Mouse (Mus musculus) retina, postnatal 1 day (tissue): ENCODE measurements at regions not wholly inside any gene's neighbourhood (a gene's known extent, or its start where the extent isn't known, plus 50 kb on each side); places are given as distances from the start of the nearest gene placed in this dataset.

Experiments
- DNase-seq: peaks from one replicate; pipeline ENCODE4 v3.0.0-alpha.2; 2012

DNA sequence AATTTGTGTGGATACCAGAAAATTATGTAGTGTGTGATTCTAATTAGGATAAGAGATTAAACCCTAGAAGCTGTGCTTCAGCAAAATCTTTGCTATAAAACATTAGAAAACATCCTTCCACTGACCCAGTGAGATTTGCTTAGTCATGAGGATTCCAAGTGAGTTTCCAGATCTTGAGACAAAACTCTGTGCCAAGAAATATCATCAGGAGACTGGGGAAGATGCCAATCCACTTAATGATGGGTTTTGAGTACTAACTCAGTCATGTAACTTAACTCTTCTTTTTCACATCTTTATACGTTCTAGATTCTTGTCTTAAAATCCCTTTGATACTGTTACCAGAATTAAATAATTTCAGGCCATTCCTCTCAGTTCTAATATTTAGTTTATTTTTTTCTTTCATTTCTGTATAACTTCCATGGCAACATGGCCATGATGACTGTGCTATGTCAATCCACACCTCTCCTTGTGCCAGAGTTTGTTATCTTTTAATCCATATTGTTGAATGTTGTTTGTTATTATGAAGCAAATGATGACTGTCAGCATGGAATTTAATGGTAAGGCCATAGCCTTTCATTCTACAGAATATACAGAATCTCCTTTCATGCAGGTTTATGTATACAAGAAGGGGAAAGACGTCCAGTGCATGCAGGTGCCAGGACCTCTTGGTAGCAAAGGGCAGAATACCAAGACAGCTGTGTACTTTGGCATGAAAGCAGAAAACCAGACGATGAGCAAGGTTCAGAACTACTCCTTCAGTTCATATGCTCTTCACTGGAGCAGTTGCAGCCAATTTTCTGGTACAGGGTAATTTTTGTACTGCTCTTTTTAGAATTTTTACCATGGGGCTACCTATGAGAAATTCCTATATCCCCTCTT is 599.7 kb upstream of the Adamts5 start:
- no peak for DNase-seq

DNA sequence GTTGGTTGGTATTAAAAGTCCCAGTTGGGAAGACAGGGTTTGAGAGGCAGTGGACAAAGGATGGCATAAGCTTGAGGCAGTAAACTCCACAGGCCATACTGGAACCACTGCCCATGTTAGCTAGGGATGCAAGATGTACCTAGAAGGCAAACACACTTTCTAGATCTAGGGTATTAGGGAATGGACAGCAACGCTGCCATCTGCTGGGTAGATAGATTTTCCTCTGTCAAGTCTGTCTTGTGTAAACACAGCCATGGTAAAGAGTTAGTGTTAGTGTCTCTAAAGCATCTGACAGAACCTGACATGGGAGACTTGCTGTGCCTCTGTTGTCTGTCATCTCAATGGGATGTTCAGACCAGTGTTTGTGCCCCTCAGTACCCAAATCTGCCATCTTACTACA is 573.5 kb upstream of the Adamts5 start:
- no peak for DNase-seq

DNA sequence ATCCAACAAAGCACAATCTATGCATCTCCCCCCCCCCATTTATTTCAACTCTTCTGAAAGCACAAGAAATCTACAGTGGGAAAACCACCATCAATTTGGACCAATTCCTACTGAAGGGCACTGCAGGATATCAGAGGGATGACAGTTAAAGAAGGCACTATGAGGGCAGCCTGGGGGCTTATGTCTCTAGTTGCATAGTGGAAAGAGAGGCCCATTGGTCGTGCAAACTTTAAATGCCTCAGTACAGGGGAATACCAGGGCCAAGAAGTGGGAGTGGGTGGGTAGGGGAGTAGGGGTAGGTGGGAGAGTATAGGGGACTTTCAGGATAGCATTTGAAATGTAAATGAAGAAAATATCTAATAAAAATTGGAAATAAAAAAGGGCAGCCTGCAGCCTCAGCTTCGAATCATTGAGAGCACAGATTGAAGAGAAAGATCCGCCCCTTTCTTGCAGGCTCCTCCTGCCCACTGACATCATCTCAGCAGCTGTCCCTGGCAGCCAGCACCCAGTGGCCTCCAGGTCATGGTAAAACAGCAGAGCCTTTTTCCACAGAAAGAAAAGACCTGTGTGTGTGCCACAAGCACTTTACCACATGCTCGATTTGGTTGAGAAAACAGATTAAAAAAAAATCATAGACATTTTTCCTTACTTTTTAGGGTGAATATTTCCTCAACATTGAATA is 571.6 kb upstream of the Adamts5 start:
- DNase-seq = peak; percentile 57

DNA sequence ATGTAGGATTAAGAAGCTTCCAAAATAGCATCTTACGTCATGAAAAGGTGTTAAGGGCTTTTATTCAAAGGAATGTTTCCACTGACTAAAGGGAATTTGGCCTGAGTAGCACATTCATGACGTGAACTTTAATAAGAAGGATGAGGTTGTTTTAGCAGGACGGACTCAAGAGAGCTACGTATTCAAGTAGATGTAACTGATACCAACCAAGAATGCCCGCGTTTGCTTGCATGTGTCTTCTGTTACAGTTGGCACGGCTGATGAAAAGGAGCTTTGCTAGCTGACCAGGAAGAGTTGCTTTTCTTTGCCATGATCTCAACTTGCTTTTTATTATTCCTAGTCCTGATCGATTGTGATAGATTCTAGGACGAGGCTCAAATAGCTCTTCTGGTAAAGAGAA is 559.4 kb upstream of the Adamts5 start:
- DNase-seq = no peak

DNA sequence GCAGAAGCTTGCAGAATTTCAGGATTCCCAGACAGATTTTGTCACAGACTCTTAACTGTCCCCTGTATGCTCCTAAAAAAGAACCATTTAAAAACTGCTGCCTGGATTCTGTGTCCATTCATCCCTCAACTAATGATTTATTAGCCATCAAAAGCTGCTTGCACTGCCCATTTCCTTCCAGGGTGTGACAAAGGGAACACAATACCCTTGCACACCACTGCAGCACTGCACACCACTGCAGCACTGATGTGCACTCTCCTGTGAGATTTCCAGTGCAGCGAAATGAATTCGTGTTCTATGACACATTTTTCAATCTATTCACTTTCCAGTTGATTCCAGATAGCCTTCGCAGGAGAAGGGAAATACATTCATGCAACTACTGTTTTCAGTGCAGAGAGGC is 555.0 kb upstream of the Adamts5 start:
- DNase-seq = peak; percentile 42

DNA sequence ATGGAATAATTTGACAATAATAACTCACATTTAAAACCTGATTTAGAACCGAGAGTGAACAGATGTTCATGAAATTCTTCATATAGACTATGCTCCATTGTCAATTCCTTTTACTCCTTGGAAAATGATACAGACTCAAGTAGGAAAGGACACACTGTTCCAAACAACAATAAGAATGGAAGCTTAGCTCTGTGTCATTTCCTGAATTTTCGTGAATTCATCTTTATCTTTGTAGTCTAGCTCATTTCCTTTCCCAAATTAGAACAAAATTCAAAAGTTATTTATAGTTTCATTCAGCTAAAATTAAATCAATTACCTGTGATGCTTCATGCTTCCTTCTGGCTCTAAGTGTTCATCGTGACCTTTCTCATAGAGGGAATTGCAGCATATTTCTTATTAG is 553.2 kb upstream of the Adamts5 start:
- no peak for DNase-seq

DNA sequence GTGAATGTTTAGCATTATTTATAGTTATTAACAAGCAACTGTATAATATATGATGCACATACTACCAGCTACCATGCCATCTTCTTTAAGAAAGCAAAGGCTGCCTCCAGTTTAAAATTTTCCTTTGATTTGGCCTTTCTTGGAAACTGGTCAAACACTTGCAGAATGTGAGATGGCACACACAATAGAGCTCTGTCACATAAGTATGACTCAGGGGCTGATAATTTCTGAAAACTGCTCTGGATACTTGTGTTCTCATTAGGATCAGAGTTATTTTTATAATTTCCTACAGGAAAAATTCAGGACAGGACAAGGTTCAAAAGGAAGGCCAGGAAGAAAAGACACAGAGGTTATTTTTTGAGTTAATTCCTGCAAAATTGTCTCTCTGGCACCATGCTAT is 552.4 kb upstream of the Adamts5 start:
- peak; percentile 10 for DNase-seq

DNA sequence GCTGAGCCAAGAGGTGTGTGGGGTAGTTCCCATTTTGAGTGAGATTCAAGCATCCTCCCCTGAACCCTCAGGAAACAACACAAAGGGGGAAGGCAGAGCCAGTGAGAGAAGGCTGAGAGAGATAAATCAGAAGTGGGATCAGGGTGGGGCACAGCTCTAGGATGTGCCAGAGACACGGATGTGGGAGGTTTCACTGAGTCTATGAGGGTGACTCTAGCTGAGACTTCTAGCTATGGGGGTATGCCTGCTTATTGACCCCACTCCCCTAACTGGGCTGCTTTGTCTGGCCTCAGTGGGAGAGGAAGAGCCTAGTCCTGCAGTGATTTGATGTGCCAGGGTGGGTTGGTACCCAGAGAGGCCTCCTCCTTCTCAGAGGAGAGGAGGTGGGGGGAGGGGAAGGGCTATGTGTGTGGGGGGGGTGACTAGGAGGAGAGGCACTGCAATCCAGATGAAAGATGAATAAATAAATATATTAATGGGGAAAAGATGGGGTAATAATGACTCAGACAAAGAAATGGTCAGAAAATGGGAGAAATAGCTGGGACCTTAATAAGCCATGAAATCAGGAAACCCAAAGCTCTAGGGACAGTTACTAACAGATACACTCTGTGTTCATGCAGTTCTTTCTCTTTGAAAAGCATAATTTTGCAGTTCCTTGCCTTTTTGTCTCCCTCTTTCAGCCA is 547.0 kb upstream of the Adamts5 start:
- no peak for DNase-seq

DNA sequence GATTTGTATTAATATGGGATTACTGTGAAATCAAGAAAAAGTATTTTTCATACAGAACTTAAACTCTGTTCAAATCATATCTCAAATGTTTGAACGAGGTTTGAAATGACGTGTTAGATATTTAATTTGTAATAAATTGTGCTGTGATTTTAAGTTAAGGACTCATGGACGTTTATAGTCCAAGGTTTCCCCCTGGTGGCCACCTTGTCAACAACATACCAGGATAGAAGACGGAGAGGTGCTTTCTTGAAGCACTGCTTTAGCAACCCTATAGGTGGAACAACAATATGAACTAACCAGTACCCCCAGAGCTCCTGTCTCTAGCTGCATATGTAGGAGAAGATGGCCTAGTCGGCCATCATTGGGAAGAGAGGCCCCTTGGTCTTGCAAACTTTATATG is 517.8 kb upstream of the Adamts5 start:
- peak; percentile 76 for DNase-seq

DNA sequence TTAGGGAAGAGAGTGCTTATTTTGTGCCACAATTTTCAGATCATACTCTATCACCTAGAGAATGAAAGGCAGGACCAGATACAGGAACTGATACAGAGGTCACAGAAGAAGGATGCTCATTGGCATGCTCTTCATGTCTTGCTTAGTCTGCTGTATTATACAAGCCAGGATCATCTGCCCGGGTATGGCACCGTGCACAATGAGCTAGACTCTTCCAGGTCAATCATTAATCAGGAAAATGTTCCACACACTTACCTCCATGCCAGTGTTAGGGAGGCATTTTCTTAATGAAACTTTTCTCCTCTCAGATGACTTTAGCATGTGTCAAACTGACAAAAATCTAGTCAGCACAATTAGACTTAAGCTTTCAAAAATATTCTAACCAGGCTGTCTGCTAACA is 502.7 kb upstream of the Adamts5 start:
- no peak for DNase-seq

DNA sequence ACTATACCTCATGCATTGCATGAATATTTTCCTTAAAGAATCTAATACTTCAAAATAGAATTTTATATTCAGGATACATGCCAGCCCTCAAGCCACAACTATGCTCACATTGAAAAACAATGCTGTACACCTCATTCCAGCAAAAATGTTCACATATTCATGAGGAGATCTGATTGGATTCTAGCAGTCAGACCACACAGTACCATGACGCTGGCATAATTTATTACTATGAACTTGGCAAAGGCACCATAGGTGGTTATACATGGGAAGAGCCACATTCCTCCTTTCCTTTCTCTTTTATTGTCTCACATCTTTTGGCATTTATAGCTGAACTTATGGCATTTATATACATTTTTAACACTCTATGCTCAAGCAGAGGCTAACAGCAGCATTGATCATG is 499.8 kb upstream of the Adamts5 start:
- no peak for DNase-seq

DNA sequence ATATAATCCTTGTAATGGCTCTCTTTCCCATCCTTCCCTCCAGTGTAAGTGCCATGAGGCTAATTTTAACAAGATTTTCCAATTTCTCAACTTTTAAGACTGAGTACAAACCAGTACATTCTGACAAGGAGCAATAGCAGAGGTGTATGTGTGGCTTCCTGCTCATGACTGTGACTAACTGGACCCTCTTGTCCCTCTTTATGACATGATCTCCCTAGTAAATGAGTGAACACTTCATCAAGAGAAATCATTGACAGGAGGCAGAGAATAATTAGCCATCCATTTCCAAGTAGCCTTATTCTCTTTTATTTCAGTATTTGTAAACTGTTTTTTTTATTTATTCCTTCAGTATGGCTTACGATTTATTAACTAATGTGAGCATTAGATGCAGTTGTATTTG is 497.7 kb upstream of the Adamts5 start:
- no peak for DNase-seq

DNA sequence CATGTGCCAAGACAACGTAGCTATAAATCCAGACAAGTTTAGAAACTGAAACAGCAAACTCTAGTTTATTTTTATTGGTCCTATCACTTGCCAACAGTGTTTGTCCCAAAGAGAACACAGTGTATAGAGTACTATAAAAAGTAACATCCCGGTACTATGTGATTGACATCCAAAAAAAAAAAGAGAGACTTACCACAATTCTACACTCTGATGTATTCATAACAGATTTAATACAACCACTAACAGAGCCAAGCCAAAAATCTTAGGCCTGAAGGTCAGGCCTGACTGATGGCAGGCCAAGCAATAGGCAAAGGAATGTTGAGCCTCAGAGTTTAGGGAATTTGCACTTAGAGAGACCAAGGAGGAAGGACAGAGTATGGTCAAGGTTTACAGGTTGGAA is 495.9 kb upstream of the Adamts5 start:
- no peak for DNase-seq

DNA sequence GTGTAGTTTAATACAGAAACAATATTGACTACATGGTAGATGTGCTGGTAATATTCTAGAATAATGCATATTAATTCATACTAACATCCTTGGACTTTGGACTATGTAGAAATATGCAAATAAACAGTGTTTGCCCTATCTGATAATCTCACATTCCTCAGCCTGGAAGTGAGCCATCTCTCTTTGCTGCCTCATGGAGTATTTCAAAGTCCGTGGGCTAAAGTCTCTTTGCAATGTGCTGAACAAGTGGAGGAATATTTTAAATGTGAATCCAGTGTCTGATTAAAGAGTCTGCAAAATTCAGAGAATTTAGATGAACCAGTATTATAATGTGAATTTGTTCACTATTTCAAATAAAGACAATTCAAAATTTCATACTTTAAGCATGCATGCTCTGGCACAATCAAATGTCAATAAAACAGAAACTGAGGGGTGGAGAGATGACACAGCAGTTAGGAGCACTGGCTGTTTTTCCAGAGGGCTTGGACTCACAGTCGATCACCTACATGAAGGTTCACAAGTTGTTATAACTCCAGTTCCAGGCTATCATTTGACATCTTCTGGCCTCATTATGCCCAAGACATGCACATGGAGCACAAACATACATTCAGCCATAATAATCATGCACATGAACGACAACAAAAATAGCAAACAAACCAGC is 487.6 kb upstream of the Adamts5 start:
- DNase-seq = no peak

DNA sequence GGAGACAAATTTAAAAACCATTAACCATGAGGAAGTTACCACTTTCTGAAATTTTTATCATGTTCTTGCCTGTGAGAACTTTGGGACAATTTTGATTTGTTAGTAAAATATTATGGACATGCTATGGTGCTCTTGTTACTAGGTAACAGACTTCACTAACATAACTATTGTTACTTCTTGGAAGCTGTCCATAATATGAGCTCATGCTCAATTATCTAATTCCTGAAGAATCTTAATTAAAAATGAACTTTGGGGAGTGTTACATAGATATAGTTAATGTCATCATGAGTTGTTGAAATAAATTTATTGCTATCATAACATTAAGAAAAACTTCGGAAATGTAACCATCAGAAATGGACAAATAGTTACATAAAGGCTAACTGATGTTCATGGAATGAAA is 486.5 kb upstream of the Adamts5 start:
- DNase-seq = peak; percentile 69

DNA sequence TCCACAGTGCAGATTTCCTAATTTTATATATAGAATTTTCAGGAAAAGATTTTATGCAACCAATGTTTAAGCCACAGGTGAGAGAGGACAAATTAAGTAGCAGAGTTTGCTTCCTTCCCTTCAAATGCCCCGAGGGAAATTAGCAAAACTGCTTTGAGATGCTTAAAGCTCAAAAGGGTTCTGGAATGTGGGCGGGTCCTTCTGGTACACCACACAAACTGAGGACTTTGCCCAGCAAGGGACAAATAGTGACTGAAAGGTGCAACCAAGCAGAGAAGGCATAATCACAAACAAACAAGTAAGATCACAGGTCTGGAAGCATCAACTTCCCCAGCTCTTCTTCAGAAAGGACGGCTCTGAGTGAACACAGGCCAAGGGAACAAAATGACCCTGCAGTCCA is 476.4 kb upstream of the Adamts5 start:
- no peak for DNase-seq

DNA sequence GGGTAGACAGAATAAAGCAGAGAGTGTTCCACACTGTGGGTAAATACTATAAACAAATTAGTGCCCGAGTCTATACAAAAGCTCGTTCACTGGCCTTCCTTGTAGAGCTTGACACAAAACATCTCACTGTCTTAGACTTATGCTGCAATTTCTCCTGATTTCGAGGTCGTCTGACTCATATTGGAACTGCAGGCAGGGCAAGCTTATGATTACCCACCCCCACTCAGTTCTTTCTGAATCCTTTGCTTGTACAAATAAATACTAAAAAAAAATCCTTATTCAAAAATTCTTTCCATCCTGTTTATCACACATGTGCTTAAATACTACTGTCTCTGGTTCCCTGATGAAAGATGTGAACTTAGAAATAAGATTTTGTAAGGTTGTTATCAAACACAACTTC is 470.0 kb upstream of the Adamts5 start:
- DNase-seq = no peak

DNA sequence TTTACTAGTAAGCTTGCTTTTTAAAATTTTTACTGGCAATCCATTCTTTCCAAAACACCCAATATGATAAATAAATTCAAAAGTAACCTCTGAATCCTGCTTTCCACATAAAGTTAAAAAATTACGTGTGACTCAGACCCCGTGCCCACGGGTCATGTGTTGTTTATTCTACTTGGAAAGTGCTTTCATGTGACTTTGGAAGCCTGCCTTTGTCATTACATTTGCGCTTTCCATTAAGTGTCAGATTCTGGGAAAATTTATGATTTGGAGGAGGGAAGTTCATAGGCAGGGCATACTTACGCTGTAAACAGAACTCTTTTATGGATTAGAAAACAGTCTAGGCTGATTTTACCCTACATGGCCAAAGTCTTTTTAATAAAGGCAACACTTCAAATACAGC is 466.8 kb upstream of the Adamts5 start:
- DNase-seq = no peak

DNA sequence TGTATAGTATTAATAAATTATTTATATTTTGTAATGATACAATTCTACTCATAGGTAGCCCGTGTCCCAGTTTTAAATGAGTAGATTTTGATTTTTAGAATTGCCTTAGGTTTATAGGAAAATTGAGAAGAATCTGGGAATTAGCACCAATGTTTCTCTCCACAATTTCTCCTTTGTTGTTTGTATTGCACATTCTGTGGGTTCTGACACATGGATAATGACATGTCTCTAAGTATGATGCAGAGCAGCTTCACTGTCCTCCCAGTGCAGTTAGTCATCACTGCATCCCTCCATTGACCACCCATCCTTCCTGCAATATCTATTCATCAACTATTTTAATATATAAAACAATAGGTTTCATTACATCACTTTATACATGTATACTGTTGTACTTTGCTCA is 464.6 kb upstream of the Adamts5 start:
- no peak for DNase-seq

DNA sequence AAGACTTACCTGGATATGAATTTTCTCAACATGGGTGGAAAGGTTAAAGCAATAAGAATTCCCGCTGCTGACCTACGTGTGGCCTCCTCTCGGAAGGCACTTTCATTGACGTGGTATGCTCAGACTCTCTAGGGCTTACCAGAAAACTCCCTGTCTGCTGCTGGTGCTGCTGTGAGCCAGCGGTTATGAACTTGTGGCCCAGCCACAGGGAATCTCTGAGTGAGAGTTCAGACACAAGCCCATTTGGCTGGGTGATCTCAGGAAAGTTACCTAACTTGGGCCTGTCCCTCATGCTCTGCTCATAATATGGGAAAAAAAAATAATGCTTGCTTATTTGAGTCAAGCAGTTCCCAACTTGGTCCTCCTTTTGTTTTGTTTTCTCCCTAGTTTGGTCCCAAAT is 459.5 kb upstream of the Adamts5 start:
- DNase-seq = no peak

DNA sequence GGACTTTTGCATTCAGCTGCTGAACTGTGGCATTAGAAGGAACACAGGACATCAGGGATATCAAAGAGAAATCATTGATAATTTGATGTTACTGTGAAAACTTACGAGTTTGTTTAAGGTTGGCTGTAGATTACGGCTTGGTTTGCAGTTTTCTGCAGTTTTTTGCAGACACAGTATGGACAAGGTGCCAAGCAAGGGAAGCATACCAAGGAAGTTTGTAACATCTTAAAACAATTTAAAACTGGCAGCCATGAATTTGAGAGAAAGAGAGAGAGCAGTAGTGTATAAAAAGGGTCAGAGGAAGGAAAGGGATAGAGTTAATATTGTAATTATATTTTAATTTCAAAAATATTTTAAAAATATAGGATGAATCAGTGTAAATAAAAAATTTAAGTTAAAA is 453.4 kb upstream of the Adamts5 start:
- DNase-seq = no peak

DNA sequence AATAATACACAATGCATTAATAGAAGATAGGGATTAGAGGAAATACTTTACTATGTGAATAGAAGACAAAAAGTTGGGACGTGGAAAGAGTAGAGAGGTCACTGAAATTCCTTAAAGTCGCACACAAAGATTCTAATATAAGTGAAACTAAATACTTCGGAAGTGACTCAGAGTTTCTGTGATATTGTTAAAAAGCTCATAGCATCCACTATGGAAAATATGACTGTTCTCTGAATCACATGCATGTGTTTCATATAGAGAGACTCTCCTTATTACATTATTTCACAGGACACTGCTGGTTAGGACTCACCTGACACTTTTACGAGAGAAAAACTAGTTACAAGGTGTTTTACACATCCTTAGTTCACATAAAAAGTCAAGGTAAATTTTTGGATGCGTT is 446.1 kb upstream of the Adamts5 start:
- DNase-seq = no peak

DNA sequence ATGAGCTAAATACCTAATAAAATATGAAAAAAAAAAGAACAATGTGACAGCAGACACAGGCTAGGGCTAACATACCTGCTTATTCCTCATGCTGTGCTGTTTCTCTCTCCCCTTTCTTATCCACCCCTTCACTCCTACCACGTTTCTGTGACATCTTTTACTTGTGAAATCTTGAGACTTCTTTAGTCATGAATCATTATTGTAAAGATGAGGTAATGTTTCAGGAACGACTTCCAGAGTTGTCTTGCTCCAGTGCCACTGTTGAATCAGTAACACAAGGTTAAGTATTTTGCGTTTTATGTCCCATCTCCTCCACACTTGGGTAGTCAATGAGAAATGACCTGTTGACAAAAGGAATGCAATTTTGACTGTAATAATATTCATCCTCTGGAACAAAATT is 445.3 kb upstream of the Adamts5 start:
- DNase-seq = no peak

DNA sequence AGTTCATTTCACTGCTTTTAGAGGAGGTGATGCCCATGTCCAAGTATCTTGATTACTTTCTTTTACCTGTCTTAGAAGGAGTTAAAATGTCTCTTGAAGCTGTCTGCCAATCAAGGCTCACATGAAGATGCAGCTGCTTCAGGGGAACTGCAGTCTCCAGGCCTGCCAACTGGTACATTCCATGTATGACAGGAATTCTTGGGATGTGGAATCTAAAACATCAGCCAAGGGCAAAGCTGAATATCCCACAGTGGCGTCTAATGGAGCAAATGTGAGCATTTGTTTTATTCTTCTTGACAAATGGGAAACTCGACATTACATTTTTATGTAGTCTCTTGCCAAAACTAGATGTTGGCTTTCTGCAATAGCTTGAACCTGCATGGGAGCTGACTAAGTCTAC is 438.7 kb upstream of the Adamts5 start:
- no peak for DNase-seq
